Mouse (Mus musculus) common myeloid progenitor, adult 5-6 weeks (primary cell): ENCODE measurements at regions not wholly inside any gene's neighbourhood (a gene's known extent, or its start where the extent isn't known, plus 50 kb on each side); places are given as distances from the start of the nearest gene placed in this dataset.

ENCODE experiments used
- ATAC-seq: replicated peaks from 2 replicates; pipeline ENCODE4 v1.8.0; 2016; ENCODE audit warnings: low read depth, mild to moderate bottlenecking, moderate TSS enrichment, inconsistent platforms; ENCODE audit not compliant: poor library complexity, severe bottlenecking

DNA sequence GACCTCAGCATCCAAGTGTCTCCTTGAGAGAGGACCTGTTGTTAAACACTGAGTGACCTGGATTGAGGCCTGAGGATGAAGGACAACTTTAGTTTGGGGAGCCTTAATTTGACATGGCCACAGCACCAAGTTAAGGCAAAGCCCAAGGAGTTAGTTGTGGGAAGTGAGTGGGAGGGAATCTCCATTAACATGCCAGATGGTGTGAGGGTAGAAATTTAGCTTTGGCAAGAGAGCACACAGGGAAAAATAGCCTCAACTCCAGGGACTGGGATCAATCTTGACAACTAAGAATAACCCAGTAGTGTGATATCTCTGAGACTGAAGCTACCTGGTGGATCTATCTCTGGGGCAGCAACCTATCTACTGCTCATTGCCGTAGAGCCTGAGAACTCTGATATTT is 105.4 kb downstream of the Ahr start:
- no peak for ATAC-seq

DNA sequence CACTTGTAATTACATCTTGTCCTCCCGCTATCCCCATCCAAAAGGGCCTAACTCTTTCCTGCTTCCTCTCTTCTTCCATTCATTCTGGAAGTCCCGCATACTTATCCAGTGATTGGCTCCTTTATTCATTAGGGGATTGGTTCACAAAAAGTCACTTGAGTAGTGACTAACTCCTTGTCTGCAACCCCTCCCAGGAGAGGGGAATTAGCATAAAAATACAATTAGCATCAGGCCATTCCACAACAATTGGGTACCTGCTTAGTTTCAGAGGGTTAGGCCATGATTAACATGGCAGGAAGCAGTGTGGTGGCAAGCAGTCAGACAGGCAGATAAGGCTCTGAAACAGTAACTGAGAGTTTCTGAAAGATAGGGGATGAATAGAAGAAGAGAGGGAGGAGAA is 115.6 kb downstream of the Ahr start:
- ATAC-seq = no peak

DNA sequence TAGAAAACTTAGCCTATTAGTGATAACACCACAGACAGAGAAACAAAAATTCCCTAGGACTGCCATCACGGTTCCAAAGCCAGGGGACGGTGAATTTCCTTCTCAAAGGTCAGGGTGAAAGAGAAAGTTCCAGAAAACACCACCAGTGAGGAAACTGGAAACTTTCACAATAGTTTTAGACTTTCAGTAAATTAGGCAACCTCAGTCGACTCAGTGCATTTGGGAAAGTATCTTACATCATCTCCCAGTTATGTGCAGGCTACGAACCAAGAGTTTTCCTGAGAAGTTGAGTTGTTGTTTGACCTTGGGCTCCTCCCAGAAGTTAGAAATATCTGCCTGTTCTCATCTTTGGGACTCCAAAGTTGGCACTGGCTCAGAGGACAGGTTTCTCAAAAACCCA is 116.9 kb downstream of the Ahr start:
- no peak for ATAC-seq

DNA sequence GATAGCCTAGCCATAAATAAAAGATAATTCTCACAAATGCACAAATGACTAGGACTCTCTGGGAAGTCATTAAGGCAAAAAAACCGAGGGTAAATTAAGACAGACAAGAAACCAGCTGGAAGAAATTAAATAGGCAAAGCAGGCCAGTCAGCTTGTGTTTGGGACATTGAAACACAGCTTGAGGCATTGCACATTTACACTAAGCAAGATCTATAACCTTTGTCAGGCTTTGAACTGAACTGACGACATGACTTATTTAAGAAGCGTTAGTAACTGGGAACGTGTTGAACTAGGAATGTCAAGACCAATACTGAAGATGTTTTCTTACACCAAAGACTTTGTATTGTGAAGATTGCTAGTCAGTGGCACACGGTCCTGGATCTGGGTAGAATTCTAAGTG is 118.3 kb downstream of the Ahr start:
- no peak for ATAC-seq

DNA sequence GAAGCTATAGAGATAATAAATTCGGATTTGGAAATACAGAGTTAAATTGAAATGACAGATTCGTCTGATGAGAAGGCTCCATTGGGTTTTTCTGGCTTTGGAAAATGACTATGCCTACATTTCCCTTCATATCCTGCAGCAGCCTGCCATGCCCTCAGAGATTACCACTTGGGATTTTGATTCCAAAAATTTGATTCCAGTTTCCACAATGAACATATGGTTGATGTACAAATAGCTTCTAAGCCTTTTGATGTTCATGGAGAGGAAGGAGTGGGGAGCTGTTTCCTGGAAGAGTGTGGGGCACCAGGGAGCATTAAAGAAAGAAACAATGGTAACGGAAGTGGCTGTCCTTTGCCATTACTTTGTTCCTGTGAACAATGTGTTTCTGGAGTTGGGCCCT is 122.1 kb downstream of the Ahr start:
- ATAC-seq = no peak

DNA sequence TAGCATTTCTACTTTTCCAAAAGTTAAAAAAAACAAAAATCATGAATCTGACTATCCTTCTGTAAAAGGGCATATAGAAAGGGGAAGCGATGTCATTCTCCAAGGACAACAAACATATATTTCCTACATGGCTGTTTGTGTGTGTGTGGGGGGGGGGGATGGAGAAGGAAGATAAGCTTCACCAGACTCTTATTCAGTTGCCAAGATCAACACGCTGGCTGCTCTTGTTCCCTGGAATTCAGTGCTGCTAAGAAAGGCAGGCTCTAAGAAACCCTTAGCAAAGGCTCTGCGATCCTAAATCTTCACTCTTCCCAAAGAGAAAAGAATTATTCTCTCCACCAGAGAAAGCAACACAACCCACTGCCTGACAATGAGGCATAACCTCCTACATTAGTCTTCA is 126.4 kb downstream of the Ahr start:
- no peak for ATAC-seq

DNA sequence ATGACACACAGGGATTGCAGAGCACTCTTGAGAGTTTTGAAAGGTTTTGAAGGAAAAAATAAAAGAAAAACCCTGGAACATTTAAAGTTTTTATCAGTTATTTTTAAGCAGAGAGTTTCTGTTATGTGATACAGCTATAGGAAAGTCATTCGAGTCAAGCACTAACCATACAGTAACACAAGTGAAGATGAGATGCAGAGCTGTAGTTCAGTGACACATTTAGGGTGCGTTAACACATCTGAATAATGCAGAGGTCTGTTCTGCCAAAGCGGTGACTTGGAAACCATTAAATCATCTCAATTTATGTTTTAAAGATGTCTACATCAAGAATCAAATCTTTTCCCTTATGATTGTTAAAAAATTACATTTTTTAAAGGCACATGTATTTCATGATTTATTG is 126.8 kb downstream of the Ahr start:
- ATAC-seq = no peak

DNA sequence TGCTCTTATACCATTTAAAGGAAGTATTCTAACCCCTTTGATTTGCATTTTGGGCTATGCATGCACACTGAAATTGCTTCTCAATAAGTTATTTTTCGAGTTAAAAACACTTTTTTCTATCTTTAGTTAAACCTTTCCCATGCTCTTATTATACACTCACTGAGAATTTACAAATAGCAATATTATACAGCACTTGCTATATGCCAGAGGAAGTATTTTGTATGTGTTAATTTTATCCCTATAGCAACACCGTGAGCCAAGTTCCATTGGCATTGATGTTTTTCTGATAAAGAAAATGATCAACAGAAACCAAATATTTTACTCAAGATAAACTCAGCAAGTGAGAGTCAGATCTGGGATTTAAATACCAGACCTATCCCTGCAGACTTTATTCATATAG is 133.0 kb downstream of the Ahr start:
- ATAC-seq = no peak

DNA sequence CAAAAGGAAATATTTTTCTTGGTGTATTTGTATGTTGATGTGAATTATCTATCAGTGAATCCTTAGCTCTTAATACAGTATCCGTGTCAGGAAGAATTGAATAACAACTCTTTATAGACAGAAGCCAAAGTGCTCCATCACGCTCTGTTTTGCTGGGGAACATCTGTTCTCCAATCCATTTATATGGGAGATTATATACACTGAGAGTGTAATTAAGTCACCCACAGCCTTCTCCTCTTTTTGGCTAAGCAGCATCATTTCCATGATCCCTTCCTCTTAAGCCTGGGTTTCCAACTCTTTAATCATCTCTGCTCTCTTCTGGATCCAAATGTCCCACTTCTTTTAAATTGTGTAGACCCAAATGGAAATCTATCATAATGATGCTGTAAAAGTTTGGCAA is 133.6 kb downstream of the Ahr start:
- no peak for ATAC-seq

DNA sequence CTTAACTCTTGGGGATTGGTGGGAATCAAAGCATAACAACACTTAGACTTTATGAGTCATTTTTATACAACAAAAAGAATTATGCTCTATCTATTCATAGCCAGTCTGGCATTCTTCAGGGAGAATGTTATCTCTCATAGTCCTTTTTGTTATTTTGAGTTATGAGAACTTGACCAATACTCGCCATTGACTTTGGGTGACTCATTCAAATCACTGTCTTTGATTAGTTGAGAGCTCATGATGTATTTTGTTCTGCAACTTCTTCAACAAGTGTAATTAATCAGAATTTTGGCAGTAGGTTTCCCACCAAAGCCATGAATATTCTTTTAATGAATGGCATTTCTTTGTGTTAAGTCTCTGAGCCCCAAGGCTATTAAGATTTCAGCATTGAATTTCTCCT is 139.6 kb downstream of the Ahr start:
- ATAC-seq = no peak

DNA sequence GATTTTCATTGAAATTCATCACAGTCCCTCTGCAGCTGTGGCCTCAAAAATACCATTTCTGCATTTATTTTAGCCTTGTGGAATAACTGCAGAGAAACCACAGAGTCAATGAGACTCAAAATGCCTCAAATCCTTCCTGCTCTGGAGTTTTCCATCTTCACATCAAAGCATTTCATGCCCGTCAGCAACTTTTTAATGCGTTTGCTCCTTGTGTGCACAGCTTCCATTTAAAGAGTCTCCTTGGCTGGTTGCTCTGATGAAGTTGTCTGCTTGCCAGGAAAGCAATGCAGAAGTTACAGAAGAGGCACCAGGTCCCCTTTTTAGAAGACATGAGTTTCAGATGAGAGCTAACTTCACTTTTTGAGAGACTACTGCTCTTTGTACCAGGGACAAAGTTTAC is 142.7 kb downstream of the Ahr start:
- 0 out of 2 replicates have a peak, but pooled peaks have one; percentile 45 for ATAC-seq

DNA sequence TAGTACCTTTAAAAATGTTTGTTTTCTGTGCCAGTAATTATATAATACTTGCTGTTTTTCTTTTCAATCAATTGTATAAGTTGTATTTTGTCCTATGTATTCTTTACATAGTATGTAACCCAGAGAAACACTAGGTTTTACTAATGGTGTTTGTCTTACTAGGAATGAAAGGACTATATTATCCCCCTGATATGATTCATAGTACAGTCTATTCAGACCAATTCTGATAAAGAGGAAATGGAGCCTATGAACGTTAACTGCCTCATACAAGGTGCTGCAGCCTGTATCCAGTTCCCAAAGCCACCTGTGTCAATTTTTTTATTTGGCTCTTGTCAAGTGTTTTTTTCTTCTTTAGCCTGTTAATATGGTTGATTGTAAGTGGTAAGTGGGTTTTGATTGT is 144.6 kb downstream of the Ahr start:
- no peak for ATAC-seq

DNA sequence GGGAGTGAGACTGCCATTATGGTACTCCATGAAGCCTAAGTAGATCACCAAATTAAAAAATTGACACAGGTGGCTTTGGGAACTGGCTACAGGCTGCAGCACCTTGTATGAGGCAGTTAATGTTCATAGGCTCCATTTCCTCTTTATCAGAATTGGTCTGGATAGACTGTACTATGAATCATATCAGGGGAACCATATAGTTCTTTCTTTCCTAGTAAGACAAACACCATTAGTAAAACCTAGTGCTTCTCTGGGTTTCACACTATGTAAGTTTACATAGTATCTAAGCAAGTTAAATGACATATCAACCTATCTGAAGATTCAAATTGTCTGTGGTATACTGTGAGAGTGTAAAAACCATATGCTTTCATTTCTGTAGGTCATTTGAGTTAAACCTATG is 145.0 kb downstream of the Ahr start:
- ATAC-seq = no peak

DNA sequence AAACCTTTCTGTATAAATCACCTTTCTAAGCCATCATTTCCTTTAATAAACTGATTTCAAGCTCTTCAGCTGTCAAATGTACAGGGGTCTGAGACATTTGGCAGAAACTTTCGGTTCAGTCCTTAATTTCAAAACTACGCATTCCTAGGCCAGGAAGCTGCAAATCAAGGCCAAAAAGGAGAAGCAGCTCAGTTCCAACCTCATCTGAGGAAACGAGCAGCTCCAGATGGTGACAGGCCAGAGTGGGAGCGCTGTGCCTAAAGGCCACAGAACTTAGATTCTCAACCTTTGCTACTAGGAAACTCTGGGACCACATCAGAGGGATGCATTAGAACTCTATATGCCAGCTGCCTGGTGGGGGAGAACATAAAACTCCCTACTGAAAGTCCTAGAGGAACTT is 150.6 kb downstream of the Ahr start:
- ATAC-seq = peak; percentile 54; the same call in 1 of the 2 replicates

DNA sequence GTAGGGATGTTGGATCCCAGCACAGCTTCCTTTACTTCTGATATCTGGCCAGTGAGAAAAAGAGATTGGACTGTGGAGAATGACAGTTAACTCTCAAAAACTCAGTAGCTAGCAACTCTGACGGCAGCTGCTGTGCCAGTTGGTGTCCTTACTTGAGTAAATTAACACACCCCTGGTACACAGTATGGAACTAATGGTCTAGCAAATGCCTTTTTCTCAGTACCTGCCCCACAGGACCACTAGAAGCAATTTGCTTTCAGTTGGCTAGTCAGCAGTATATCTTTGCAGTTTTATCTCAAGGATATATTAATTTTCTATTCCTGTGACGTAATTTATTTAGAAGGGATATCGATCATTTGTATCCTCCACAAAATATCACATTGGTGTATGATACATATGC is 157.6 kb downstream of the Ahr start:
- ATAC-seq = no peak

DNA sequence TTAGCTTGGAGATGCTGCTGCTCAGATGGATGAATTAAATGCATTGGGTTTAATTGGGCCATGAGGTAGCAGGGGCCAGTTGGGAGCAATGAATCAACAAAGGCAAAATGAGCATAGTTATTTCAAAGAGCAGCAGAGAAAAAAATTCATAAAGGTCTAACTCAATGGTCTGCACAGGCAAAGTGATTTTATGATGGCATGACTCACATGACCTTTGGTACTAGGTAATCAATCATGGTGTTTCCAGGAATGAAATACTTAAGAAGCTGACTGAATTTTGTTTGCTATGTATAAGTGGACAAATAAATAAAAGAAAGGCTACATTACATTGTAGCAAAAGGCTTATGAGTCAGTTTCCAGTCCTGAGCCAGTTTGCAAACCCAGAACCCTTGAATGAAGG is 158.5 kb downstream of the Ahr start:
- ATAC-seq = no peak

DNA sequence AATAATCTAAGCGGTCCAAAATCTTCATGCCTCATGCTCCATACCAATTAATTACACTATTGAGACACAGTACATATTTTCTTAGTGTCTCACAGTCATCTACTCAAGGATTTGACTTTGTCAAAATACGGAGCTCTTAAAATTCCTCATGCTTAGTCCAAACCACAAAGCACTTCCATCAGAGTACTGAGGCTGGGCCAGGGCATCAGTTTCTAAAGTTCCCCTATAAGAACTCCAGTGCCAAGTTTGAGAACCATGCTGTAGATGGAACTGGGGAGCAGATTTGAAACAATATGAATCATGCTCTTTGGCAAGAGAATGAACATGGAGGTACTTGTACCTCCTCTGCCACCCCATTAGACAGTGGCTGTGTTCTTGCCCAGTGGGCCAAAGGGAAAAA is 176.9 kb downstream of the Ahr start:
- no peak for ATAC-seq

DNA sequence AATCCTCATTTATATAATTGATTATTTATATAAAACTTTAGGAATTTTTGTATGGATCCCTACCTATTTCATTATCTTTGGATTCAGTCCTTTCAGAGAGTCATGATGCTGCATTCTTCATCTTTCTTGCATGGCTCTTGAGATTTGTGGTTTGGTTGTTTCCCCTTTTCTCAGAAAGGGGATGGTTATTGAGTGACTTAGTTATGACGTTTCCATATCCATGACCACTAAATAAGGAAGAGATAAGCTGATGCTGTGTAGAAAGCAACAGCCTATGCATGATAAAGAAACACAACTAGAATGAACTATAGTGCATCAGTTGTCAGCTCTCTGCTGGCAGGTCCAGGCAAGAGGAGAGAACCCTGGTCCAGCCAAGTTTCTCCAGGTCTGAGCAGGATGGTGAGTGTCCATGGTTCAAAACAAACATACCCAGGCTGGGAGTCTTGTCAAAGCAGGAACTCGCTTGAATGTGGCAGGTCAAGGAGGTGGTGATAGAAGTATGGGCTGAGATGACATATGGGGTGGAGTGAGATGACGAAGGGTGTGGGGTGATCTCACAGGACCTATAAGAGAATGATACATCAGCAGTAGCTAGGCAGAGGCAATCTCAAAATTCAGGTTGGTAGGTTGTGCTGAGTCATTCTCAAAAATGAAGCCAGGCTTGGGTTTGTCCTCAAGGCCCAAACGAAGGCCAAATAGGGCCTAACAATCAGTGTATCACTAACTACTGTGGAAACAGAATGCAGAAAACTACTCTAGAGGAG is 196.5 kb downstream of the Ahr start:
- ATAC-seq = peak; percentile 86

DNA sequence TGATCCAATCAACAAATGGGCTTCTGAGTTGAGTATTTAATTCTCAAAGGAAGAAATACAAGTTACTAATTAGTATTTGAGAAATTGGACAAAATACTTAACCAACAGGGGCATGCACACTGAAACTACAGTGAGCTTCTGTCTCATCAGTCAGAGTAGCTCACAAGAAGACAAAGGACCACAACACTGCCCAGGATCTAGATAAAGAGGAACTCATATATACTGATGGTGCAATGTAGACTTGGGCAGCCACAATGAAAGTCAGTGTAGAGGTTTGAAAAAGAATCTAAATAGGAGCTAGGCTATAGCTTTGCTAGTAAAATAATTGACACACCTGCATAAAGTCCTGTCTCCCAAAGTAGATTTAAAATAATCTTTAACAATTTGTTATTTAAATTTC is 198.5 kb downstream of the Ahr start:
- no peak for ATAC-seq

DNA sequence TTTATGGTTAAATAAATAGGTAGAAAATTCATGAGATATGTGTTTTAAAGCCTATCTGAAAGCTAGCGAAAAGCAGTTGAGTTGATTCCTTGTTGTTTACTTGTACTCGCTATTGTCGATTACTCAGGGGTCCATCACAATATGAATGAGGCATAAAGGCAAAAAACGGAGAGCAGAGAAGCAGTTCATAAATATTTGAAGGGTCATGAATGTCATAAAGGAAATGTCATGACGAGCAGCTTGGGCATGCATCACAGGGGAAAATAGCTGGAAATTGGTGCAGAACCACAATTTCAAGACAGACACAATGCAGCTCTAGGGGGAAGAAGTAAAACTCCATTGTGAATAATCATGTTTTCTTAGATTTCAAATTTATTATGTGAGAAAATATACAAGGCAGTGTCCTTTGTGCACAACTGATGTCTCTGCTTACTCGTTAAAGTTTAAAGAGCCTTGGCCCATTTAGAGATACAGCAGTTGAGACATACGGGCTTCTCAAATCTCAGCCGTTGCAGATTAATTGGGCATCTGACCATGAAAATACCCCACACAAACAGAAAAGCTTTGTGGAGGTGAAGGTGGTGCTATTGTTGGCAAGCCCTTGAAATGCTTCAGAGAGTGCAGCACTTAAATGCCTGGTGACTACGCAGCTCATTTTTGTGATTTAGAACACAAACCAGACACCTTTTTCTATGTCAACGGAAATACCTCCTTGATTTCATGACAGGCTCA is 200.3 kb downstream of the Ahr start:
- no peak for ATAC-seq

DNA sequence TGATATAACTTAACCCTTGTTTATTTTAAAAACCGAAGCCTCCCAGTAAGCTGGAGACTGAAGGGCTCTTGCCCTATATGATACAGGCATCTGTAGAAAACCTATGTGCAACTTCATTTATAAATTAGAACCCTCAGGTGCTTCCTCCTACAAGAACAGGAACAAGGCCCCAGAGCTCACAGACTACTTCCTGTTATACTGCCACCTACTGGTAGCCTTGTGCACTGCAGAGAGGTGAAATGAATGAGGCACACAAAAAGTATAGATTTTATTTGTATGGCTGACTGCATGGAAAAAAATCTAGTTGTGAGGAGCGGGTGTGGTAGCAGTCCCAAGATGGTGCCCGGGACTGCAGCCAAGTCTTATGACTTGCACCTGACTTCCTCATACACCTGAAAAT is 203.5 kb downstream of the Ahr start:
- ATAC-seq = 0 out of 2 replicates have a peak, but pooled peaks have one; percentile 50

DNA sequence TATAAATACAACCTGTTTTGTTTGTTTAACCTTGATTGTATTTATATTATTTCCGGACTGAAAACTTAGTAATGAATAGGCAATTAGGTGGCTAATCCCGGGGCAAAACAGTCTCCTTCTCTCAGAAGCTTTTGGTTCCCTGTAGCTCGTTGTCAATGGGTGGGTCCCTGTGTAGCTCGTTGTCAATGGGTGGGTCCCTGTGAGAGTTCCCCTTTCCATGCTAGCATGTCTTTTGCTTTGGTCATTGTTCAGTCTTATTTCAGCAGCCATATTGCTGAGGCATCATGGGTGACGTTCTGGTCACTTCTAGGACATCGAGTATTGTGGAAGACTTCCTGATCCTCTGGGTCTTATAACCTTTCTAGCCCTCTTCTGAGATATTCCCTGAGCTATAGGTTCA is 205.1 kb downstream of the Ahr start:
- no peak for ATAC-seq
